Mouse (Mus musculus): Measurements from ENCODE around the gene Map4k4. TPM values are rescaled to one million over a fixed set of nuclear protein-coding genes. Genes with fewer than 3 reads are reported as not detected.

Map4k4 gene
- 173 TPM for polyA plus RNA-seq (2021)

DNA sequence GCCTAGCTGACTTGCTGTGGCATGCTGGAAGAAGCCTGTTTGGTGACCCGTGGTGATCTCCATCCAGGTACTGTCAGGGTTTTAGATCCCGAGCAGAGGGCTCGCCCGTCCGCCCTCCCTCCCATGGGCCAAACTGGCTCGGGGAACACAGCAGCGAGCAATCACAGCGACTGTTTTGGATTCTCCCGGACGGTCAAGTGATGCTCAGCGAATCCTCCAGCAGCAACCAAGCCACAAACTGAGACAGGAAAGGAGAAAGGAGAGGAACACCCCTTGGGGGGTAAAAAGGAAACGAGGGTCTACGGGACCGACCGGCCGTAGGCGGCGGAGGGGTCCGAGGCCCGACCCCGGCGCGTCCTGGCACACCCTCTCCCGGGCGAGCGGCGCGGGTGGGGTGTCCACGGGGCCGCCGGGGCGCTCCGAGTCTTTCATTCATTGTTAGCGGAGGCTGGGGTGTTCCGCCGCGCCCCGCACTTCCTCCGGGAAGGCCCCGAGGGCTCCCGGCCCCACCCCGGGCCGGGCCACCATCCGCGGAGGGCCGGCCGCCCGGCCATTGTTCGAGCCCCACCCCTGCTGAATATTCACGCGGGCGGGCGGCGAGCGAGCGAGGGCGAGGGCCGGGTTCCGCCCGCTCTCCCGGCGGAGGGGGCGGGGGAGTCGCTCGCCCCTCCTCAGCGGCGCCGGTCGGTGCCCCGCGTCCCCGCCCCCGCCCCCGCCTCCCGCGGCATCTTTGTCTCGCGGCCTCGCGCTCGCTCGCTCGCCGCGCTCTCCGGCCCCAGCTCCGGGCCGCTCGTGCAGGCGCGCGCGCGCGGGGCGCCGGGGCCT lies at the start of gene Map4k4:
Gene Map4k4 (plus strand): TSS at position 733 of the 825 bp plus-strand sequence.
- in situ Hi-C loops (cut with MboI; ENCODE audit: low pct_unique_long_range_greater_than_20kb): loop anchor here (10.0 kb wide), 1 partner anchor 326 kb away; the partner anchor contains the start of gene Rnf149
- CTCF ChIA-PET: no interaction called here
- peak; percentile 81 for ATAC-seq

DNA sequence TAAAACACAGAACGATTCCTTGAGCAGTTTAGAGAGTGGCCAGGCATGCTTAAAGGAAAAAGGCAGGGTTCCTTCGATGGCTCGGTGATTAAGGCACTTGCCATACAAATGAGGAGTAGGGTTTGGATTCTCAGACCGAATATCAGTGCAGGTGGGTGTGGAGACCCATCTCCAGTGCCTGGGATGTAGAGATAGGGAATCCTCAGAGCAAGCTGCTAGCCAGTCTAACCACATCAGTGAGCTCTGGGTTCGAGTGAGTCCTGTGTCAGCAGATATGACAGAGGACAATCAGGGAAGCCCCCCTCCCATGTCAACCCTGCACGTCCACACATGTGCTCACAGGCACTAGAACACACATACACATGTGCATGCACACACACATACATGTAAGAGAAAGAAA lies 44.8 kb upstream of the Map4k4 start:
- CTCF ChIA-PET: no interaction called here
- DNase-seq (ENCODE audit: low read depth, low spot score) (no peak), ATAC-seq (no peak)
- peaks cover 5% of the 10 kb centered on the region for H3K27me3 ChIP-seq
- POLR2A ChIA-PET: interaction anchor here (0.6 kb wide), 1 partner anchor 11 kb away, joined by 6 read pairs; no protein-coding TSS in a partner anchor
- in situ Hi-C loops (cut with MboI; ENCODE audit: low pct_unique_long_range_greater_than_20kb): no loop called here
- no peak for TF ChIP-seq CTCF (IDR thresholded peaks at IDR 0.05)

More for the DNA sequence above, at the start of gene Map4k4:
- H3K27me3 ChIP-seq: no peaks in the 10 kb centered on the region
- TF ChIP-seq CTCF (IDR thresholded peaks at IDR 0.05): no peak
- no peak for DNase-seq (ENCODE audit: low read depth, low spot score)
- POLR2A ChIA-PET: interaction anchor here (0.6 kb wide), 1 partner anchor 10 kb away, joined by 3 read pairs; no protein-coding TSS in a partner anchor

DNA sequence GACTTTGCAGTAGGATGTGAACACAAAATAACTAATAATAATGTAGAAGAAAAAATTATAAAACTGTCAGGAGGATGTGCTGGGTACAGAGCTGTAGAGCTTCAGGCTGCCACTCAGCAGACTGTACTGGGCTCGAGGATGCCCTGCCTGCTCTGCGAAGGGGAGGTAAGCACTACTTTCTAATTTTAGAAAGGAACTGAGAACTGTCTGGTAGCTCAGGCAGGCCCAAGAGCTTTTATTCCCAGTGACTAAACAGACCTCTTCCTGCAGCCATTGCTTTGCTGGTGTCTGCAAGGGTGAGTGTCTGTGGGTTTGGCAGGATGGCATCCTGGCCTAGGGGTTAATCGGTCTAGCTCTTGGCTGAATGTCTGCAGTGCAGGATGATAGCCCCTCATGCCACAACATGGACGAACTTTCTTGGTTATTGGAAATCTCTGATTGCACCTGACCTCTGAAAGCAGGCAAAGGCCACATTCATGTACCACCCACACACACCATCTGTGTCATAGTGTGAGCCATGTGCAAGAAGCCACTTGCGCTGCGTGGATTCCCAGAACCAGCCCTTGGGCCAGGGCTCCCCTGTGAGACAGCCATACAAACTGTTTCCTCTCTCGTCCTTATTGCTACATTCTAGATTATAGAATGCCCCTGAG lies 43.8 kb upstream of the Map4k4 start:
- H3K27me3 ChIP-seq: peaks cover 5% of the 10 kb centered on the region
- in situ Hi-C loops (cut with MboI; ENCODE audit: low pct_unique_long_range_greater_than_20kb): no loop called here
- no peak for DNase-seq (ENCODE audit: low read depth, low spot score)
- no peak for ATAC-seq
- no peak for TF ChIP-seq CTCF (IDR thresholded peaks at IDR 0.05)
- CTCF ChIA-PET: no interaction called here
- POLR2A ChIA-PET: no interaction called here

DNA sequence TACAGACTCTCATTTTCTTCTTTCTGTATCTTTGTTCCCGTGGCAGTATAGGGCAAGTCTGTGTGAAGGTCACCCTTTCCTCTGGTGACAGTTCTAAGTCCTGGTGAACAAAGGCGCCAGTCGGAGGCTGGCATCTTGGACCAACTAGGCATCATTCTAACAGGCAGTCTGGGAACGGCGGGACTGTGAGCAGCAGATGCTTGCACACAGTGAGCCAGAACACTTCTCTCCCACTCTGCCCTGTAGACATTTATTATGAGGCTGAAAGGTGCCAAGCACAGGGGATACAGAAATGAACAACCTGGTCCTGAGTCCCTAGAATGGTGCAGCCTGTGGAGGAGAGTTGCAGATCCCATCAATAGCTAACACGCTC lies 43.3 kb upstream of the Map4k4 start:
- TF ChIP-seq CTCF (IDR thresholded peaks at IDR 0.05): no peak
- peaks cover 5% of the 10 kb centered on the region for H3K27me3 ChIP-seq
- in situ Hi-C loops (cut with MboI; ENCODE audit: low pct_unique_long_range_greater_than_20kb): no loop called here
- ChIA-PET POLR2A (no interaction called here), CTCF (no interaction called here)
- ATAC-seq (no peak), DNase-seq (ENCODE audit: low read depth, low spot score) (no peak)

DNA sequence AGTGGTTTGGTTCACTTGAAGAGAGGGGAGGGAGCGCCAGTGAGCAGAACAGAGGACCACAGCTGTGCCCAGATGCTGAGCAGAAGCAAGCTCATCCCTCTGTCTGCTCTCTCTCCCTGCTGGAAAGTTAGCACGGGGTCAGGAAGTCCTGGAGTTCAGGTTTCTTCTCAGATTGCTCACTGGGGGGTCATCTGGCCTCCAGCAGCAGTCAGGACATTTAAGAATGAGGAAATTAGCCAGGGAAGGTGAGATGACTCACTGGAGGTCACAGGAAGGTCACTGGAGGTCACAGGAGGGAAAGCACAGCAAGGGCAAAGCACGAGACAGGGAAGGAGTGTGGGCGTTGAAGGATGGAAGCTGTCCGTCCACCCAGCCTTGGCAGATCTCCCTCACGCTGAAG lies 41.5 kb upstream of the Map4k4 start:
- ChIA-PET POLR2A (no interaction called here), CTCF (no interaction called here)
- in situ Hi-C loops (cut with MboI; ENCODE audit: low pct_unique_long_range_greater_than_20kb): no loop called here
- TF ChIP-seq CTCF (IDR thresholded peaks at IDR 0.05): no peak
- ATAC-seq (no peak), DNase-seq (ENCODE audit: low read depth, low spot score) (no peak)
- peaks cover 5% of the 10 kb centered on the region for H3K27me3 ChIP-seq

DNA sequence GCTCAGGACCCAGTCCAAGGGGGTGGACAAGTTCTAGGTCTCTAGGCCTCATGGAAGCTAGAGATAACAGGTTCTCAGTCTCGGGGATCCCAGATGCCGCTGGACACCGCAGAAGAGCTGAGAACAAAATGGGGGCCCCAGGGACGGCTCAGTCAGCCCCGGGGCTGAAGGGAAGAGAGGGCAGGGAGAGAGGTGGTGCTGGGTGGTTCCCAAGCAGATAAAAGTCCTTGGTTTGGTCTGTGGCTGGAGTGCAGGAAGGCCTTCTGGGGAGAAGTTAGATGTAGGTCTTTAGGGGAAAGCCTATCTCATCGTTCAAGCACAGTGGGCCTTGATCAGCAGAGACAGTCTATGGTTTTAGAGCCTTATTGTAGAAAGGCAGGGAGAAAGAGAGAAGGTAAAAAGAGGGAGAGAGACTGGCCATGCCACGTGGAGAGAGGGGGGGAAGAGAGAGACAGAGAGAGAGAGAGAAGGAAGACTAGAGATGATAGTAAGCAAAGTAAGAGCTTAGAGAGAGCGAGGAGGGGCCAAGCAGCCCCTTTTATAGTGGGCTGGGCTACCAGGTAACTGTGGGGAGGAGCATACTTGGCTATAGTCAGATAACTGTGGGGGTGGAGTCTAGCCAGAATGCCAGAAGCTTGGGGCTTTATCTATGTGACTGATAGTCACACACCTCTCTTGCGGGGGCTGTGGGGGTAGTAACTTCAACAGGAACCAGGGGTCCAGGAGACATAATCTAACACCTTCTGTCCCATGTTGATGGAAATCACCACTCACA lies 34.2 kb upstream of the Map4k4 start:
- in situ Hi-C loops (cut with MboI; ENCODE audit: low pct_unique_long_range_greater_than_20kb): no loop called here
- no peak for TF ChIP-seq CTCF (IDR thresholded peaks at IDR 0.05)
- DNase-seq (ENCODE audit: low read depth, low spot score) (no peak), ATAC-seq (no peak)
- ChIA-PET CTCF (no interaction called here), POLR2A (interaction anchor here (0.7 kb wide), 1 partner anchor 10 kb away, joined by 6 read pairs; no protein-coding TSS in a partner anchor)
- H3K27me3 ChIP-seq: no peaks in the 10 kb centered on the region

DNA sequence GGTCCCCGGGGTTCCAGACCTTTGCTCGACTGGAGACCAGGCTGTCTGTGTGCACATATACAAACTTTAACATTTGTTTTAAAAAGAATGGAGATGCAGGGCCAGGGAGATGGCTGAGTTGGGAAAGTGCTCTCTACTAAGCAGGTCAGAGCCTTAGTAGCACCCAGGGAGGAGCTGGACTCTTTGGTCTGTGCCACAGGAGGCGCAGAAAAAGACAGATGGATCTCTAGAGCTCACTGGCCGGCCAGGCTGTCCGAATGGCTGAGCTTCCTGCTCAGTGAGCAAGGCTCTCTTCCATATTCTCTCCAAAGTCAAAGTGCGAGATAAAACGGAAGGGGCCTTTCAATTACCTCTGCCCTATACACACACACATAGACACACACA lies 33.6 kb upstream of the Map4k4 start:
- H3K27me3 ChIP-seq: no peaks in the 10 kb centered on the region
- in situ Hi-C loops (cut with MboI; ENCODE audit: low pct_unique_long_range_greater_than_20kb): no loop called here
- DNase-seq (ENCODE audit: low read depth, low spot score) (no peak), ATAC-seq (no peak)
- no peak for TF ChIP-seq CTCF (IDR thresholded peaks at IDR 0.05)
- POLR2A ChIA-PET: interaction anchor here (0.7 kb wide), 1 partner anchor 11 kb away, joined by 6 read pairs; no protein-coding TSS in a partner anchor
- CTCF ChIA-PET: no interaction called here

DNA sequence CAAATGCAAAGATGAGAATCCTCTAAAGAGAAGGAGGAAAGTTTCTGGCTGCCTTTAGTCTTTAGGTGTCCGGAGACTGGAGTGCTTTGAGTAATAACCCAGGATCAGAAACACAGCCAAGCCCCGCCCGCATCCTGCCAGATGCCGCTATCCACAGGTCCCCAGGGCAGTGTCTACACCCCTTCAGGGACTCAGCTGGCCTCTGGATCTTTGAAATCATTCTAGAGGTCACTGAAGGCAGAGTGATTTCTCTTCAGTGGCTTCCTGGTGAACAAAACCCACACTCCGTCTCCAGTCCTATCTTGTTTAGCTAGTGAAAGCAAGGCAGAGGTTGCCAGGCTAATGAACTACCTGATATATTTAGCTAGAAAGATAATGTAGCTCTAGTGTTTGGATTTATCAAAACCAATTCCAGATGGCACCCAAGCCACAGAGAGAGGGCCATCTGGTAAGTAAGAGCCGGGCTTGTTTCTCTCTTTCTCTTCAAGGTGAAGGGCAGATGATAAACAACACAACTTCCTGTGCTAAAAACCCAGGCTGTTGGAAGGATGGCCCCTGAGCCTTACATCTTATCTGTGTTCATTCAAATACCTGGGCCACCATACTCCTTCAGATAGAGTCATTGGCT lies 32.6 kb upstream of the Map4k4 start:
- no peak for TF ChIP-seq CTCF (IDR thresholded peaks at IDR 0.05)
- in situ Hi-C loops (cut with MboI; ENCODE audit: low pct_unique_long_range_greater_than_20kb): no loop called here
- ATAC-seq (no peak), DNase-seq (ENCODE audit: low read depth, low spot score) (no peak)
- POLR2A ChIA-PET: no interaction called here
- peaks cover 6% of the 10 kb centered on the region for H3K27me3 ChIP-seq
- CTCF ChIA-PET: no interaction called here

DNA sequence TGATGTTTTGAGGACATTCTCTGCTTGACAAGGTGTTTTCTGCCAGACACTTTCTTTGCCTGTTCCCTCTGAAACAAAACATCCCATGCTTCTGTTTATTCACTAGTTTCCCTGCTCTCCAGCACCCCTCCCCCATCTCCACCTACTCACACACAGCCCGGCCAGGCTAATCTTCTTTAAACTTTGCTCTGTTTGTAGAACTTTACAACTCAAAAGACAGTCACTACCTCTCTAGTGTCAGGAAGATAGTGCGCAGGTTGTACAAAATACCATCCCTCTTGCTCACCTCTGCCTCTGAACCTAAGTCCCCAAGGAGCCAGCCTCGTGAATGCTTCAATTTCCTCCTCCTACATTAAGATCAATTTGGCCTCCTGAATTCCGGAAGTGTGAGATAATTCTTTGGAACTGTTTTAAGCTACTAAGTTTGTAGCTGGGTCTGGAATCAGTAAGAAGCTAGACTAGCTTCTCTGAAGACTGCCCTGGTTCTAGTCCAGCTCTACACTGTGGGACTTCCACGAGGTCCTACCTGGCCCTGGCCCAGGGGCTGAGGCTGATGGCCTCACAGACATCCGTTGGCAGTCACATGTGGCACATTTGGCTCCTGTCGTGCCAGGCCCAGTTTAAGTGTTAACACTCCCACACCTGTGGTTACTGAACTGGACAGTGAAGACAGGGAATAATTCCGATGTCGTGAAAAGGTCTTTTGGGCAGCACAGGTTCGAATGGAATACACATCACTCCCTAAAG lies 31.7 kb upstream of the Map4k4 start:
- DNase-seq (ENCODE audit: low read depth, low spot score) (no peak), ATAC-seq (no peak)
- ChIA-PET CTCF (no interaction called here), POLR2A (no interaction called here)
- in situ Hi-C loops (cut with MboI; ENCODE audit: low pct_unique_long_range_greater_than_20kb): no loop called here
- no peak for TF ChIP-seq CTCF (IDR thresholded peaks at IDR 0.05)
- peaks cover 6% of the 10 kb centered on the region for H3K27me3 ChIP-seq

DNA sequence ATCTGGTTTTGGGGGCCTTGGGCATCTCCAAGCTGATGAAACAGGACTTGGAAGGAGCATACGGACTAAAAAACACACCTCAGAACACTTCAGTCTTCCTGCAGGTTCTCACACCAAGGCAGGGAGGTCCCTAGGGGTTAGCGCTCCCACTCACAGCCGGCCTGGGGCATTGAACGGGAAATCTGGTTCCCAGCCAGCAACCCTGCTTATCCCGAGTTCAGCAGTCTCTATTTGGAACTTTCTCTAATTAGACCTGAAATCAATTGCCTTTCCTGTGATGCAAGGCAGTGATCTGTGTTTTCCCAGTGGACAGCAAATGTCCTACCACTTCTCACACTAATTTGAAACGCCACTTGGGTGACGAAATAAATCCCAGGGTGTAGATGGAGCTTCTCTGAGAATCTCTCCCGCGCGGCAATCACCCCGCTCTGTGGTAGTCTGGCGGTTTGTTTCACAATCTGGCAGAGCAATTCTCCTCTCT lies 31.0 kb upstream of the Map4k4 start:
- no peak for DNase-seq (ENCODE audit: low read depth, low spot score)

More for the DNA sequence above, 31.0 kb upstream of the Map4k4 start:
- H3K27me3 ChIP-seq: peaks cover 6% of the 10 kb centered on the region
- no peak for ATAC-seq
- ChIA-PET POLR2A (no interaction called here), CTCF (no interaction called here)
- in situ Hi-C loops (cut with MboI; ENCODE audit: low pct_unique_long_range_greater_than_20kb): no loop called here
- TF ChIP-seq CTCF (IDR thresholded peaks at IDR 0.05): no peak

Measured in Patski (cell line).